Mouse (Mus musculus) heart, postnatal 0 days (tissue): ENCODE data around the gene Sult1d1.

Experiments
- CTCF ChIP-seq: IDR thresholded peaks from 2 replicates; pipeline ENCODE4 v1.5.1; 2016; ENCODE audit warnings: antibody characterized with exemption, control low read depth, low read depth
- EP300 ChIP-seq: IDR thresholded peaks from 2 replicates; pipeline ENCODE4 v1.6.1; 2016; ENCODE audit warnings: antibody characterized with exemption, low read depth

- TF ChIP-seq CTCF, result no peak
- no peak for TF ChIP-seq EP300
Measured at GRCm38 (mm10) chr5:87532288-87532687, 36.5 kb downstream of the Sult1d1 start.
